8 mouse cellular contexts compared by ENCODE assay signal in the genomic region with DNA sequence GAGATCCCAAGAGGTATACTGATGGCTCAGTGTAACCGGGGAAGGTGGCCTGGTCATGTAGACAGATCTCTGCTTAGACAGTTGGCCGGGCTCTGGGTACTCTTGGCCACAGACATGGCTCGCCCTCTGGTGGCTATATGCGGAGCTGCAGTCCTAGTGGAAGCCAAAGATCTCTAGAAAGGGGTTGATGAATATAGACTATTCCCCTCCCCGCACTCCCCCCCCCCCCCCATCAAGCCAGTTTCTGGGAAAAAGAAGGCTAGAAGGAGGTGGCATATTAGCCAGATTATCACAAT.
DNase-seq lines count a peak whose midpoint lies in the region.

No protein-coding gene starts in this region.

- DNase-seq in A20 (ENCODE audit: low read depth, low spot score): peak; percentile 76
- peak; percentile 62 for DNase-seq in Muller cell, postnatal 12 days (ENCODE audit: inconsistent ontology term)
- DNase-seq in cerebellum, adult 9-10 months: peak; percentile 76
- DNase-seq in heart, adult 11 months: peak; percentile 98
- peak; percentile 74 to 88 for DNase-seq in kidney, adult 8-10 months
- DNase-seq in lung, adult 18-20 months: peak; percentile 77 to 82
- peak; percentile 92 for DNase-seq in retina, embryonic 14.5 days (ENCODE audit: low spot score)
- DNase-seq in thymus, postnatal 36 days: peak; percentile 67 to 68

Comparison
In these comparisons a context has a peak if more than half of its experiments do, and no peak if none do; other contexts are left out.
1. Peak in every context shown above with its lines: DNase-seq.